Mouse (Mus musculus) urinary bladder, postnatal 10 days (tissue): ENCODE measurements around the gene Ppp1cc.

Source experiments
- DNase-seq: peaks from one replicate; pipeline ENCODE4 v3.0.0; 2022; ENCODE audit warnings: low spot score

Ppp1cc gene

GRCm38 (mm10) chr5:122213861-122214260 is 55.8 kb downstream of the Ppp1cc start:
- no peak for DNase-seq

- DNase-seq, result no peak
Measured at GRCm38 (mm10) chr5:122217636-122218035, 59.6 kb downstream of the Ppp1cc start.

GRCm38 (mm10) chr5:122218109-122218905 is 60.2 kb downstream of the Ppp1cc start:
- no peak for DNase-seq

GRCm38 (mm10) chr5:122218928-122219327 is 60.9 kb downstream of the Ppp1cc start:
- DNase-seq, result no peak

GRCm38 (mm10) chr5:122219655-122220629 is 61.9 kb downstream of the Ppp1cc start:
- DNase-seq, result no peak

GRCm38 (mm10) chr5:122221085-122221484 is 63.0 kb downstream of the Ppp1cc start:
- DNase-seq, result no peak

DNA sequence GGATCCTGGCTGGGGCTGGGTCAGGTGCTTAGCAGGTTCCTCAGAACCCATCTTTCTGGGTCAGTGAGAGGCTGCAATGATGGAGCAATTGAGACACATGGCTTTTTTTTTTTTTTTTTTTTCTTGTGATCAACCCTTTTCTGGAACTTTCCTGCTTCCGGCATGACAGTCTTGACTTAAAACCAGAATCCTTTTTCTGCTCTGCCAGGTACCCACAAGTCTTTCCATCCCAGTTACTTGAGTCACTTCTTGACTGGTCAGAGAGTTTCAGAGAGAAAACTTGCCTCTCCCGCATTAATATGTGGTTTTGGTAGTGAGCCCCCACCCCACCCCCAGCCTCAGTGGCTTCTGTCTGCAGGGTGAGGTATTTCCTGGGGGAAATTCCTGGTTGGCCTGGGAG is 66.2 kb downstream of the Ppp1cc start:
- no peak for DNase-seq
